Mouse (Mus musculus) stomach, postnatal 0 days (tissue): Measurements from ENCODE around the gene Lgals7.

ENCODE experiments used
- CTCF ChIP-seq: IDR thresholded peaks from 2 replicates; pipeline ENCODE4 v1.5.1; 2016; ENCODE audit warnings: antibody characterized with exemption, low read depth, mild to moderate bottlenecking, moderate library complexity
- EP300 ChIP-seq: optimal IDR thresholded peaks from 2 replicates; pipeline ENCODE3; 2016; ENCODE audit warnings: antibody characterized with exemption

- no peak for TF ChIP-seq EP300
- TF ChIP-seq CTCF: no peak
Measured at GRCm38 (mm10) chr7:28894942-28895341, 31.3 kb downstream of the Lgals7 start.
